ENCODE assay signal across 20 mouse cellular contexts in the genomic region with DNA sequence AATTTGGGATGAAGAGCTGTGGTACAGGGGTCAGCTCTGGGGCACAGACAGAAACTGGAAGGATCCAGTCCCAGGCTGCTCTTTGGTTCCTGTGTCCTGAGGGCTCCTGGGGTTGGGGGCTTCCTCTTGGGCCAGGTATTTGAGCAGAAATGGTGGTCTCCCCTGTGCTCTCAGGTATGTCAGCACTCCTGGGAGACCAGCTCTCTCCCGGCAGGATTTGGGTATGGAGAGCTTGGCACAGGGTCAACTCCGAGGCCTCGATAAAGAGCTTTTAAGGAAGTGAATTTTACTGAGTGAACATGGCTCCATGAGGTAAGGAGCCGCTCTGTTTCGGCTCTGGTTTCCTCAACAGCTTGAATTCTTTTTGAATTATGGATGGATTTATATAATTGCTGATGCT.
DNase-seq lines count a peak whose midpoint lies in the region; TF ChIP-seq lines count a peak whose summit lies in the region.
"Had no signal": no experiment of that assay in that cellular context is flagged by ENCODE, and none has a peak within 500 bp of the region (broad histone marks: within the 10 kb centered on the region; RNA-seq: fewer than 3 reads in every experiment).

No protein-coding gene starts in this region.

- H3K4me1 ChIP-seq in bone marrow, adult 2 months (ENCODE audit: control insufficient read depth, insufficient read depth, low read length) = peaks cover 2% of the 10 kb centered on the region; the same call in 1 of the 2 replicates
- H3K4me1 ChIP-seq: embryonic facial prominence, embryonic 10.5 days; embryonic facial prominence, embryonic 12.5 days; forebrain, embryonic 13.5 days; forebrain, embryonic 15.5 days had no signal

- intact Hi-C loops in heart, postnatal 36 days (cut with DNase I) = no loop called here

- H3K79me2 ChIP-seq in macrophage (ENCODE audit: inconsistent target) = no peaks in the 10 kb centered on the region

- WGBS in bone marrow, adult 2 months = 78% methylated on average over 5 of the region's 5 CpGs
- WGBS in macrophage (ENCODE audit: missing documents) = 87% methylated on average over 5 of the region's 5 CpGs

- no peak overlapping the region for H3K4me3 ChIP-seq in bone marrow, adult 2 months (replicated peaks; ENCODE audit: control insufficient read depth, low read depth, low read length)
- no peak overlapping the region for H3K4me3 ChIP-seq in macrophage (ENCODE audit: inconsistent target)
- H3K4me3 ChIP-seq: embryonic facial prominence, embryonic 10.5 days; embryonic facial prominence, embryonic 12.5 days; forebrain, embryonic 13.5 days; forebrain, embryonic 15.5 days had no signal

- TF ChIP-seq CTCF in bone marrow, adult 2 months (IDR thresholded peaks at IDR 0.05; ENCODE audit: control insufficient read depth, insufficient read depth, low read length) = no peak

- peak overlapping the region; percentile 3; the same call in 1 of the 2 replicates for H3K27ac ChIP-seq in bone marrow, adult 2 months (ENCODE audit: control insufficient read depth, insufficient read depth, low read depth, low read length, poor library complexity)
- H3K27ac ChIP-seq in macrophage = peak overlapping the region; percentile 96
- H3K27ac ChIP-seq: embryonic facial prominence, embryonic 10.5 days; embryonic facial prominence, embryonic 12.5 days; forebrain, embryonic 13.5 days; forebrain, embryonic 15.5 days had no signal

- no peaks in the 10 kb centered on the region for H3K36me3 ChIP-seq in macrophage (ENCODE audit: inconsistent target)
- H3K36me3 ChIP-seq: embryonic facial prominence, embryonic 10.5 days; embryonic facial prominence, embryonic 12.5 days; forebrain, embryonic 15.5 days; G1E had no signal

- no peak for TF ChIP-seq POLR2A in bone marrow, adult 2 months (IDR thresholded peaks at IDR 0.05; ENCODE audit: borderline replicate concordance, control insufficient read depth, low read depth, low read length)

- DNase-seq in heart, adult 11 months = peak; percentile 91
- DNase-seq in heart, postnatal 36 days = no peak
- no peak for DNase-seq in spleen, postnatal 10 days (ENCODE audit: low spot score in 2 of 2)
- DNase-seq: adrenal gland, adult 8-10 months; adrenal gland, postnatal 14 days; adrenal gland, postnatal 36 days; B cell, adult 2 months; cerebellum, adult 11-12 months; cerebellum, adult 2 months; cerebellum, adult 9-10 months; cerebellum, postnatal 10 days; cerebellum, postnatal 25 days; forebrain, postnatal 0 days had no signal
